Mouse (Mus musculus): ENCODE results near the gene Hnrnpf.

- TF ChIP-seq CTCF (IDR thresholded peaks at IDR 0.05; ENCODE audit: borderline replicate concordance, insufficient read depth, low read depth, low read length): no peak
- no peak for TF ChIP-seq POLR2A (IDR thresholded peaks at IDR 0.05; ENCODE audit: borderline replicate concordance, insufficient read depth, low read length)
Measured at GRCm38 (mm10) chr6:117893435-117893834, 6.7 kb upstream of the Hnrnpf start.

Measured in cerebellum, adult 2 months (tissue).